Mouse (Mus musculus) midbrain, embryonic 15.5 days (tissue): ENCODE data around the gene Panx1. TPM values are rescaled to one million over a fixed set of nuclear protein-coding genes. Genes with fewer than 3 reads are reported as not detected.

Experiments used
- ATAC-seq: fragments of 200-750 bp; cut with Nextera tagmentation; replicated peaks from 2 replicates; pipeline ENCODE4 v1.8.0; 2017; ENCODE audit warnings: moderate TSS enrichment
- H3K27ac ChIP-seq: fragments of 300-500 bp; sonication (generic); 2 replicates; pipeline ENCODE4 v1.5.1; 2015; ENCODE audit warnings: mild to moderate bottlenecking, inconsistent platforms
- H3K27me3 ChIP-seq: fragments of 300-500 bp; sonication (generic); replicated peaks from 2 replicates; pipeline ENCODE4 v1.6.1; 2015; ENCODE audit warnings: inconsistent platforms
- H3K36me3 ChIP-seq: fragments of 300-500 bp; sonication (generic); replicated peaks from 2 replicates; pipeline ENCODE4 v1.6.1; 2015; ENCODE audit warnings: inconsistent platforms
- H3K4me1 ChIP-seq: fragments of 300-500 bp; sonication (generic); 2 replicates; pipeline ENCODE4 v1.6.1; 2015; ENCODE audit warnings: inconsistent platforms
- H3K4me2 ChIP-seq: fragments of 300-500 bp; sonication (generic); 2 replicates; pipeline ENCODE4 v1.6.1; 2015; ENCODE audit warnings: inconsistent platforms, mild to moderate bottlenecking, moderate library complexity
- H3K4me3 ChIP-seq: fragments of 300-500 bp; sonication (generic); 2 replicates; pipeline ENCODE4 v1.5.1; 2015; ENCODE audit warnings: mild to moderate bottlenecking, inconsistent platforms
- H3K9ac ChIP-seq: fragments of 300-500 bp; sonication (generic); 2 replicates; pipeline ENCODE4 v1.6.1; 2015; ENCODE audit warnings: mild to moderate bottlenecking, inconsistent platforms
- H3K9me3 ChIP-seq: fragments of 300-500 bp; sonication (generic); 2 replicates; pipeline ENCODE4 v1.6.1; 2016; ENCODE audit warnings: inconsistent platforms
- WGBS: fragments of 180-500 bp; shearing (Covaris S2); methylation state at CpG from one replicate; pipeline ENCODE4 v1.1.7; 2015; ENCODE audit warnings: mixed read lengths; 5-methylcytosine and 5-hydroxymethylcytosine counted together
- polyA plus RNA-seq: library from polyadenylated mRNA; unstranded; fragments of >200 nt; fragmentation: Nextera tagmentation; extraction: Ambion mirVana; gene quantifications from 2 replicates; pipeline ENCODE4 v1.2.1, GENCODE M21; 2015

Gene Panx1
- polyA plus RNA-seq, 1 experiment from 2014 or later: 207 TPM

DNA sequence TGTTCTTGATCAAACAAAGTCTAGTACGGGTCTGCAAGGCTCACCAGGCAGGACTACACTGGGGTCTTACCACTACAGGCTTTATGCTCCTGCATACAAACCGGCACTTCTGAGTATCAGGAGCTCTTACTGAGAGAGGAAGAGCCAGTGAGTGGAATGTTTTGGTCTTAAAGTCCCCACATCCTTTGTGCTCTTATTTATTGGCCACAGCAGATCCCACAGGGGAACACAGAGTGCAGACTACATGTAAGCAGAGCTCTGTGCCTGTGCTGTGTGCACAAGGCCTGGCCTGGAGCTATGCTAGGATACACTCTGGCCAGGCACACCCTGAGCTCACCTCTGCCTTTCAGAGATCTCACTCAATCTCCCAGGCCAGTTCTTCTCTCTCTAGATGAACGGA is 62.1 kb downstream of the Panx1 start:
- H3K27ac ChIP-seq: no peak overlapping the region
- no peak for ATAC-seq
- no peaks in the 10 kb centered on the region for H3K36me3 ChIP-seq
- H3K9ac ChIP-seq: no peak overlapping the region
- no peaks in the 10 kb centered on the region for H3K27me3 ChIP-seq
- H3K4me3 ChIP-seq: no peak overlapping the region
- no peaks in the 10 kb centered on the region for H3K9me3 ChIP-seq
- H3K4me2 ChIP-seq: no peak overlapping the region
- 76% methylated on average over 3 of the region's 3 CpGs for WGBS
- no peaks in the 10 kb centered on the region for H3K4me1 ChIP-seq

GRCm38 (mm10) chr9:14982683-14983082 is 62.6 kb downstream of the Panx1 start:
- Histone ChIP-seq H3K4me2 (no peak overlapping the region), H3K27me3 (no peaks in the 10 kb centered on the region), H3K9ac (no peak overlapping the region), H3K9me3 (no peaks in the 10 kb centered on the region), H3K36me3 (no peaks in the 10 kb centered on the region), H3K27ac (no peak overlapping the region), H3K4me3 (no peak overlapping the region), H3K4me1 (no peaks in the 10 kb centered on the region)
- no peak for ATAC-seq

- Histone ChIP-seq H3K27ac (no peak overlapping the region), H3K9me3 (no peaks in the 10 kb centered on the region), H3K36me3 (no peaks in the 10 kb centered on the region), H3K9ac (no peak overlapping the region), H3K4me2 (no peak overlapping the region), H3K4me3 (no peak overlapping the region), H3K4me1 (no peaks in the 10 kb centered on the region), H3K27me3 (no peaks in the 10 kb centered on the region)
- no peak for ATAC-seq
- WGBS: 83% methylated on average over 4 of the region's 4 CpGs
Measured at GRCm38 (mm10) chr9:14981539-14982155, 63.6 kb downstream of the Panx1 start.

DNA sequence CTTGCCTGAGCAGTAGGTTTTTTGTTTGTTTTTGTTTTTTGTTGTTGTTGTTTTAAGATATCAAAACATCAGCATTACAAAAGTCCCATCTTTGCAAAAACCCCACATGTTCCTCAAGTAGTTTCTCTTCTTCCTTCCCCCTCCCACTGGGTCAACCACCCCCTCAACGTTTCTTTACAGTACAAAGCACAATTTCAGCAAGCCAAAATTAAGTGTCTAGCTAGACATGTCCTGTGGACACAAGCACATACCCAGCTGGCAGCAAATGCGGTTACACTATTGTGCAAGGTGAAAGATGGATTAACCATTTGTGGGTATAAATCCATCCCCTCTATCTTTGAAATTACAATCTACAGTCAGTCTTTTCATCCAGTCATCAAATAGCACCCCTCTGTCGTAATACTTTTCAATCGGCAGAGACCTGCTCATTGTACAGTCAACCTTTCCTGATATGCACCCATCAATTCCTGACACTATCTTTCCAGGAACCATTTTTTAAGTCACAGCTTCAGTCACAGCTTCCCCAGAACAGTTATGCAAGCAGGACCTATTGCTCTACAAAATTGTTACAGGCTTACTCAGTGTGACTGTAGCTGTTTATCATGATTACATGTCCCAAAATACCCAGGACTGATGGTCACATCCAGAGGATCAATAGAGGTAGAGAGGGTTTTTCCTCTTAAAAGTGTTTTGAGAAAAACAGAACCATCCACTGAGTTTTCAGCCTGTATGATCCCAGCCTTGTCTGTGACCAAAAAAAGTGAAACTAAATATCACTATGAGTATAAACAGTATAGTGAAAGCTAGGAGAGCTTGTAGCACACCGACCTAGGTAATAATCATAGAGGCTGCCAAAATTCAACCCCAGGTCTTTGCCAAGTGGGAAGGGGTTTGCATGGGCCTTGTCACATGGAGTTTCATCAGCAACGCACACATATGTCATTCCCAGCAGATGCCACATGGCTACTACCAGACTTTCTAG is 70.7 kb downstream of the Panx1 start:
- no peaks in the 10 kb centered on the region for H3K27me3 ChIP-seq
- H3K9me3 ChIP-seq: no peaks in the 10 kb centered on the region
- no peak for ATAC-seq
- H3K27ac ChIP-seq: no peak overlapping the region
- no peak overlapping the region for H3K9ac ChIP-seq
- 84% methylated on average over 6 of the region's 6 CpGs for WGBS
- H3K4me3 ChIP-seq: no peak overlapping the region
- no peaks in the 10 kb centered on the region for H3K36me3 ChIP-seq
- H3K4me2 ChIP-seq: no peak overlapping the region
- no peaks in the 10 kb centered on the region for H3K4me1 ChIP-seq

DNA sequence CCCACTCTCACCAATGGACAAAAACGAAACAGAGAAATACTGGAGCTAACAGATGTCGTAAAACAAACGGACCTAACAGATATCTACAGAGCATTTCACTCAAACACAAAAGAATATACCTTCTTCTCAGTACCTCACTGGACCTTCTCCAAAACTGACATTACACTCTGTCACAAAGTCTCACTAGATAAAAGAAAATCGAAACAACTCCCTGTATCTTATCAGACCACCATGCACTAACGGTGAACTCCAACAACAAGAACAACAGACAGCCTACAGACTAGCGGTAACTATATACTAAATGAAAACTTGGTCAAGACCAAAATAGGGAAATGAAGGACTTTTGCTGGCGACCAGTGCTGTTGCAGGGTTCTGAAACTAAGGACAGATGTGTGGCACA is 71.5 kb downstream of the Panx1 start:
- ATAC-seq: no peak
- Histone ChIP-seq H3K4me1 (no peaks in the 10 kb centered on the region), H3K27ac (no peak overlapping the region), H3K36me3 (no peaks in the 10 kb centered on the region), H3K9me3 (no peaks in the 10 kb centered on the region), H3K4me2 (no peak overlapping the region), H3K27me3 (no peaks in the 10 kb centered on the region), H3K4me3 (no peak overlapping the region), H3K9ac (no peak overlapping the region)
- WGBS: 86% methylated on average over 7 of the region's 7 CpGs

DNA sequence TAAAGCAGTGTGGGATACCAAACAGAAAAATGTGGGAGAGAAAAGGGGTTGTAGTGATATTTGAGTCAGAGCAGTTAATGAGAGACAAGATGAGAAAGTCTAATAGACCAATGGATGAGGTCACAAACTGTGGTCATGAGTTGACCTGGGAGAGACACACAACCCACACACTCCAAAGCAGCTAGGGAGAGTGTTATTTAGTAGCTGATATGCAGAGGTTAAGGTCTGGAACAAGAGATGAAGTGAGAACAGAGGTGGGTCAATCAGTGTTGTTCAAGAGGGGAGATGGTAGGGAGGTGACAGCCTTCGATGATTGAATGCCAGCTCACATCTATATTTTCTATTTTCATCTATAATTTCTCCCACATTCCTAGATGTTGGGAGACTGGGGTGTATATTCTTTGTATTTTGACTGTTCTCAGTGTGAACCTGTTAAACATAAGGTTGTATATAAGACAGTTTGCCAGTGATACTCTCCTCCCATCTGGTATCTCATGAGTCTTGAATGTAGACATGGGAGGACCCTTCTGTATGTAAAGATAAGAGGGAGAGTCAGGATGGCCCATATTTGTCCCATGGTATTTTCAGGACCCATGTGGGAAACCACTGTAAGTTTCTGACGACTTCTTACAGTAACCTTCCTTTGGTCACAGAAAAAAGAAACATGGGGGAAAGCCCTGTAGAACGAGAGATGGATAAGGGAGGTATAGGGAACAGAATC is 74.3 kb downstream of the Panx1 start:
- Histone ChIP-seq H3K9me3 (no peaks in the 10 kb centered on the region), H3K4me1 (no peaks in the 10 kb centered on the region), H3K4me3 (no peak overlapping the region), H3K36me3 (no peaks in the 10 kb centered on the region), H3K4me2 (no peak overlapping the region), H3K27me3 (no peaks in the 10 kb centered on the region), H3K27ac (no peak overlapping the region), H3K9ac (no peak overlapping the region)
- 82% methylated on average over 3 of the region's 3 CpGs for WGBS
- no peak for ATAC-seq

DNA sequence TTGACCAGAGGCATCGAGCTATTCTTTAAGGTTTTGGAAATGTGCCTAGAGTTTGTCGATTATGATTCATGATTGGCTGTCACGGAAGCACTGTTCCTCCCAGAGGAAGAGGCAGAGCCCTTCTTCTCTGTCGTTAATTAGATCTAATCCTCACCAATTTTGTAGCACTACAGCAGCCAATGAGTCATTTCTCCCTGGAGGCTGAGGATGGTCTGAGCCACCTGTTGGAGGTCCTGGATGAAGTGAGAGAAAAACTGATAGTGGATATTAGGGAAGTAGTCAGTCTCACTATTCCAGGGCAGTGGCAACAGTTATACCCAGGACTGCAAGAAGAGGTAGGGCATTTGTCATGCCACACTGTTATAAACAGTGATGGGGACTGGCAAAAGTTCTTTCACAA is 75.1 kb downstream of the Panx1 start:
- Histone ChIP-seq H3K4me3 (no peak overlapping the region), H3K27me3 (no peaks in the 10 kb centered on the region), H3K4me1 (no peaks in the 10 kb centered on the region), H3K9me3 (no peaks in the 10 kb centered on the region), H3K4me2 (no peak overlapping the region), H3K36me3 (no peaks in the 10 kb centered on the region), H3K27ac (no peak overlapping the region), H3K9ac (no peak overlapping the region)
- no peak for ATAC-seq
- WGBS: 73% methylated on average over 4 of the region's 4 CpGs

DNA sequence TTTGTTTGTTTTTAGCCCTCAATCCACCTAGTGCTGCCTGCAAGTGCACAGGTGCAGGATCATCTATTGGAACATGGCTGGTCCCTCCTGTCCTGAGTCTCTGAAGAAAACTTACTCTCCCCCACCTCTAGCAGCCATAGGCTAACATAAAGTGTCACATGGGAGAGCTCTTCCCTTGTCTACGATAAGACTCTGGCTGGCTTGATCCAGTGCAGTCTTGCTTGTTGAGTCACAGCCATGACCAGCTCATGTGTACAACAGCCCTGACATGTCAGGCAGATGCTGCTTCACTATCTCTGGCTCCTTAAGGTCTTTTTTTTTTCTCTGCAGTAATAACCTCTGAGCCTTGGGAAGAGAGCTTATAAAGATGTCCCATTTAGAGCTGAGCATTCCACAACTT is 77.7 kb downstream of the Panx1 start:
- 97% methylated on average over 1 of the region's 1 CpGs for WGBS
- Histone ChIP-seq H3K4me1 (no peaks in the 10 kb centered on the region), H3K27ac (no peak overlapping the region), H3K27me3 (no peaks in the 10 kb centered on the region), H3K9me3 (no peaks in the 10 kb centered on the region), H3K4me2 (no peak overlapping the region), H3K9ac (no peak overlapping the region), H3K4me3 (no peak overlapping the region), H3K36me3 (no peaks in the 10 kb centered on the region)
- ATAC-seq: no peak

GRCm38 (mm10) chr9:14966787-14967186 is 78.5 kb downstream of the Panx1 start:
- Histone ChIP-seq H3K4me3 (no peak overlapping the region), H3K36me3 (no peaks in the 10 kb centered on the region), H3K9ac (no peak overlapping the region), H3K4me2 (no peak overlapping the region), H3K9me3 (no peaks in the 10 kb centered on the region), H3K27me3 (no peaks in the 10 kb centered on the region), H3K27ac (no peak overlapping the region), H3K4me1 (no peaks in the 10 kb centered on the region)
- no peak for ATAC-seq
- WGBS: 48% methylated on average over 4 of the region's 4 CpGs

- H3K4me1 ChIP-seq: no peaks in the 10 kb centered on the region
- H3K9me3 ChIP-seq: no peaks in the 10 kb centered on the region
- H3K9ac ChIP-seq: no peak overlapping the region
- no peaks in the 10 kb centered on the region for H3K27me3 ChIP-seq
- no peaks in the 10 kb centered on the region for H3K36me3 ChIP-seq
- no peak overlapping the region for H3K4me3 ChIP-seq
- H3K4me2 ChIP-seq: no peak overlapping the region
- H3K27ac ChIP-seq: no peak overlapping the region
- ATAC-seq: no peak
Measured at GRCm38 (mm10) chr9:14965368-14965767, 79.9 kb downstream of the Panx1 start.

DNA sequence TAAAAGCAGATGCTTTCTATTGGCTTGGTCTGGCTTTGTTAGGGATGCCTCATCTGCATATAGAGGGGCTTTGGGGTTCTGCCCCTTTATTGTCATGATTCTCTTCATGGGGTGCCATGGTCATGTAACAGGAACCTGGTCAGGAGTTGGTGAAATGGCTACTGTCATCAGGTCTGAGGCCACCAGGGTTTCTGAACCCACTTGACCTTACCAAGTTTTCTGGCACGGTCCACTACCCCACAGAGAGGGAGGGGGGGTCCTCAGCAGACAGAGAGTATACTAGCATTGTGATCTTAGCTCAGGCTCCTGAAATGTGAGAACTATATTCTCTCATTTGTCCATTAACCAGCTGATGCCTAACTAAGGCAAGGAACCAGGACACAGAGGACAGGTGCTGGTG is 82.5 kb downstream of the Panx1 start:
- Histone ChIP-seq H3K36me3 (no peaks in the 10 kb centered on the region), H3K9me3 (no peaks in the 10 kb centered on the region), H3K9ac (no peak overlapping the region), H3K4me1 (no peaks in the 10 kb centered on the region), H3K4me2 (no peak overlapping the region), H3K4me3 (no peak overlapping the region), H3K27ac (no peak overlapping the region), H3K27me3 (no peaks in the 10 kb centered on the region)
- WGBS: 90% methylated on average over 1 of the region's 1 CpGs
- no peak for ATAC-seq

DNA sequence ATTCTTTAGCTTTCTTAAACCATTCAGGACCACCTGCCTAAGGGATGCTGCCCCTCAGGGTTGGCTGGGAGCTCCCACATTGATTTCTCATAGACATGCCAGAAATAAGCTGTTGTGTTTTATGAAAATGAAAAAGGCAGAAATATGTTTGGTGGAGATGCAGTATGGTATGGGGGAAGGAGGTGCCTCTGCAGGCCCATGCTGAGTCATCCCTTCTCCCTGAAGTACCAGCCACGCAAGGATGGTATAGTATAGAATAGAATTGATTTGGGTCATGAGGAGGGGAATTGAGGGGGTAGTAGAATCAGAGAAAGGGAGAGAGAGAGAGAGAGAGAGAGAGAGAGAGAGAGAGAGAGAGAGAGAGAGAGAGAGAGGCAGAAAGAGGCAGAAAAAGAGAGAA is 90.6 kb downstream of the Panx1 start:
- Histone ChIP-seq H3K9ac (no peak overlapping the region), H3K9me3 (no peaks in the 10 kb centered on the region), H3K36me3 (no peaks in the 10 kb centered on the region), H3K4me2 (no peak overlapping the region), H3K27ac (no peak overlapping the region), H3K4me3 (no peak overlapping the region), H3K4me1 (no peaks in the 10 kb centered on the region), H3K27me3 (no peaks in the 10 kb centered on the region)
- 80% methylated on average over 1 of the region's 1 CpGs for WGBS
- no peak for ATAC-seq
